Mouse (Mus musculus): ENCODE data around the gene Fbln5. TPM values are rescaled to one million over a fixed set of nuclear protein-coding genes. Genes with fewer than 3 reads are reported as not detected.

Gene Fbln5
- total RNA-seq, 2 experiments from 2014 or later, result 26.2 to 28.3 TPM

DNA sequence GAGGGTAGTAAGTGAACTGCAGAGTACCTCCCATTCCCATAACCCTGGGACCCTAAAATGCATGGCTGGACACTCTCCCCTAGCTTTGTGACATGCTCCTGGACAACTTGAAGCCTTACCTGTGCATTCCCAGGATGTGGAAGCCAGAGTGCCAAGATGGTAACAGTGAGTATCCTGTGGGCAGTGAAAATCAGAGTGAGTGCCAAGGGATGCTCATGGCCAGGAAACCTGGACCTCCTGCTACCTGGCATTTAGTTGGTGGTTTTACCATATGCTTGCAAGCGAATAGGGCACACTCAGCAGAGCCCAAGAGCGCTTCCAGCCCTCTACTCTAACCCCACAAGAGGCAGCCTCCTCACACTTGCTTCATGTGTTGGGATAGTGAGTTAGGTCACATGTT lies 4.4 kb downstream of the Fbln5 start:
- intact Hi-C loops (cut with DNase I), result no loop called here
- DNase-seq (ENCODE audit: low spot score), result no peak

- no peak for DNase-seq (ENCODE audit: low spot score)
- intact Hi-C loops (cut with DNase I), result no loop called here
Measured at GRCm38 (mm10) chr12:101811181-101811580, 7.7 kb downstream of the Fbln5 start.

- no peak for DNase-seq (ENCODE audit: low spot score)
- intact Hi-C loops (cut with DNase I), result no loop called here
Measured at GRCm38 (mm10) chr12:101810515-101810914, 8.3 kb downstream of the Fbln5 start.

DNA sequence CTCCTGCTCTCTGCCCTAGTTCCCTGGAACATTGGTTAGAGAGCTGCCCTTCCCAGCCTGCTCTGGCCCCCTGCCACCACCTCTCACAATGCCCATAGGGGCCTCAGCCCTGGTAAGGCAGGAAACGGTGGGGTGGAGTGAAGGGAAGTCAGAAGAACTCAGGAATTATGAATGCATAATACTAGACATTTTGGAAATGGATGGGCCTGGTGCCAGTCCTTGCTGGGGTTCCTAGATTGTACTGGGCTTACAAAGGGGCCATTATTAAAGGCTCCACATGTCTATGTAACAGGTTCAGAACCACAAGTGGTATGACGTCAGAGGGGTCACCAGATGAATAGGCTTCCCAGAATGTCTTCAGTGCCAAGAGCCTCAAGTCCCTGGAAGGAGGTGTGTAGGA lies 11.5 kb downstream of the Fbln5 start:
- intact Hi-C loops (cut with DNase I), result no loop called here
- peak; percentile 35 for DNase-seq (ENCODE audit: low spot score)

DNA sequence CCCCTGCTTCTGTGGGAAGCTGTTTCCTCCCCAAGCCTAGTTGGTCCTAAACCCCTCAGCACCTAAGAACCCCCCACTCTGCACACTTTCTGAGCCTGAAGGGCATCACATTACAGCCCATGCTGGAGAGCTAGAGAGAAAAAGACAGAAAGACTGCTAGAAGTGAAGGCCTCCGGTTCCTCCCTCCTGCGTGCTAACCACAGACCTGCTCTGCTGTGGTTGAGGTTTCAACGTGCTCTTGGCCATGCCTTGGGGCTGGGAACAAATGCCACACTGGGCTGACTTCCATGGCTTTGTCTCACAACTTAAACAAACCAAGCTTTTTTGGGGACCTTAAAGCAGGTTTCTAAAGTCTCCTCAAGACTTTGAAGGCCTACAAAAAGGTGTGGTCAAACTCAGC lies 16.4 kb downstream of the Fbln5 start:
- DNase-seq (ENCODE audit: low spot score), result no peak
- intact Hi-C loops (cut with DNase I), result no loop called here

GRCm38 (mm10) chr12:101801744-101802143 lies 17.1 kb downstream of the Fbln5 start:
- no peak for DNase-seq (ENCODE audit: low spot score)
- intact Hi-C loops (cut with DNase I), result no loop called here

DNA sequence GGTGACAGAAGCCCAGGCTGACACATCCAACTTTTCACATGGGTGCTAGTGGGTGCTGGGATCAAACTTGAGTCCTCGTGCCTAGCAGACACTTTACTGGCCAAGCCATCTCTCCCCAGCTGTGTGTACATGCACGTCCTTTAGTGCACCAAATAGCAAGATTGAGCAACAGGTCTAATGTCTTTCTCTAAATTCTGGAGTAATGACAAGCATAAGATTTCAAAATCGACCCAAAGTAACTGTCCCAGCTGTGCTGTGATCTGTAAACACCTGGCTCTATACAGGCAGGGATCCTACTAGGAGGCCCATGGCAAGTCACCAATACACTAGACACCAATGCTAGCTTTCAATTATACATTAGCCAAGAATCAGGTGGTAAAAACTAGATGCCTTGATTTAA lies 17.8 kb downstream of the Fbln5 start:
- no peak for DNase-seq (ENCODE audit: low spot score)

GRCm38 (mm10) chr12:101798189-101798922 lies 20.5 kb downstream of the Fbln5 start:
- intact Hi-C loops (cut with DNase I), result no loop called here

More for the DNA sequence above, 17.8 kb downstream of the Fbln5 start:
- intact Hi-C loops (cut with DNase I), result no loop called here

DNA sequence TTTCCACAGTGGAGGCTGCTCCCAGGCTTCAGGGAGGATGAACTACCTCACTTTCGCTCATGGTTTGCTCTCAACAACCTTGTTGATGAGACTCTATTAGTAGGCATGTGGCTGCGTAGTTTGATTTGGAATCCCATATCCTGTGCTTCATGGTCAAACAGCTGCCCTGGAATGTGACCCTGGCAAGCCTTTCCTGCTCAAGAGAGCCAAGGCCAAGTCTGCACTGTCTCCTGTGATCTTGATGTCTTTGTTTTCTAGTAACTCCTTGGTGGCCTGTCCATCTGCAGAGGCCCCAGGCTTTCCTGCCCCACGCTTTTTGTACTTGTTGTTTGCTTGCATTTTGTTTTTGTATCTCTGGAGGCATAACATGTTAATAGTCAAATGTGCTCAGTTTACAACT lies 24.4 kb downstream of the Fbln5 start:
- intact Hi-C loops (cut with DNase I), result no loop called here
- DNase-seq (ENCODE audit: low spot score), result no peak

More at GRCm38 (mm10) chr12:101798189-101798922, 20.5 kb downstream of the Fbln5 start:
- DNase-seq (ENCODE audit: low spot score), result no peak

GRCm38 (mm10) chr12:101793221-101793621 lies 25.6 kb downstream of the Fbln5 start:
- intact Hi-C loops (cut with DNase I), result no loop called here
- no peak for DNase-seq (ENCODE audit: low spot score)

DNA sequence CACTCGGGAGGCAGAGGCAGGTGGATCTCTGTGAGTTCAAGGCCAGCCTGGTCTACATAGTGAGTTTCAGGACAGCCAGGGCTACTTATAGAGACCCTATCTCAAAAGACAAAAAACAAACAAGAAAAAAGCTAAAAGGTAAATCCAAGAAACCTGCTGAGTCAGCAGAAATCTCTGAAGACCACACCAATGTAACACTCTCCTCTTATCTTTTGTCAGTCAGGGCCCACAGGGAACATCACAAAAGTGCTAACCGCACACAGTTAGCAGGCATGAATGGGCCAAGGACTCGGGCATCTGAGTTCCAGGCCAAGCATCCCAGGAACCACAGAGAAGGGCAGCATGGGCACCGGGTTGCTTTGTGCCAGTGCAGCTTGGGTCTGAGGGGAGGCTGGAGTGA lies 26.2 kb downstream of the Fbln5 start:
- no peak for DNase-seq (ENCODE audit: low spot score)
- intact Hi-C loops (cut with DNase I), result no loop called here

GRCm38 (mm10) chr12:101789767-101790166 lies 29.1 kb downstream of the Fbln5 start:
- intact Hi-C loops (cut with DNase I), result no loop called here
- DNase-seq (ENCODE audit: low spot score), result no peak

GRCm38 (mm10) chr12:101789250-101789649 lies 29.6 kb downstream of the Fbln5 start:
- intact Hi-C loops (cut with DNase I), result no loop called here
- DNase-seq (ENCODE audit: low spot score), result no peak

GRCm38 (mm10) chr12:101782787-101783186 lies 36.1 kb downstream of the Fbln5 start:
- intact Hi-C loops (cut with DNase I), result no loop called here

DNA sequence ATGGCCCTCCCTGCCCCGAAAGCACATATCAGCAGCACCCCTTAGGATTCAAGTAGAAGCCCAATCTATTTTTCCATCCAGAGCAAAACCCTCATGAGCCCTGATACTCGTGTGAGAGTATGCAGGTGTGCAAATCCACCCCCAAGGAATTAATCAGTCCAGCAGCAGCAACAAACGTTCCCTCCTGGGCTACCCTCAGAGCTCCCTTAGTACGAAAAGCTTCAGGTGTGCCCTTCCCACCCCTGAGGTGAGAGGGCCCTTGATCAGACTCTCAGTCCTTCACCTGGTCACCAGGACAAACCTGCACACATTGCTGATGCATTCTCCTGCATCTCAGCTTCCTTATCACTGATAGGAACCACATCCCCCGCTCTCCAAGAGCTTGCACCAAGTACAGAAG lies 37.9 kb downstream of the Fbln5 start:
- intact Hi-C loops (cut with DNase I), result no loop called here

More at GRCm38 (mm10) chr12:101782787-101783186, 36.1 kb downstream of the Fbln5 start:
- DNase-seq (ENCODE audit: low spot score), result no peak

GRCm38 (mm10) chr12:101777613-101778325 lies 41.1 kb downstream of the Fbln5 start:
- intact Hi-C loops (cut with DNase I), result no loop called here
- DNase-seq (ENCODE audit: low spot score), result peak; percentile 55

More for the DNA sequence above, 37.9 kb downstream of the Fbln5 start:
- no peak for DNase-seq (ENCODE audit: low spot score)

- DNase-seq (ENCODE audit: low spot score), result no peak
Measured at GRCm38 (mm10) chr12:101776383-101776782, 42.5 kb downstream of the Fbln5 start.

DNA sequence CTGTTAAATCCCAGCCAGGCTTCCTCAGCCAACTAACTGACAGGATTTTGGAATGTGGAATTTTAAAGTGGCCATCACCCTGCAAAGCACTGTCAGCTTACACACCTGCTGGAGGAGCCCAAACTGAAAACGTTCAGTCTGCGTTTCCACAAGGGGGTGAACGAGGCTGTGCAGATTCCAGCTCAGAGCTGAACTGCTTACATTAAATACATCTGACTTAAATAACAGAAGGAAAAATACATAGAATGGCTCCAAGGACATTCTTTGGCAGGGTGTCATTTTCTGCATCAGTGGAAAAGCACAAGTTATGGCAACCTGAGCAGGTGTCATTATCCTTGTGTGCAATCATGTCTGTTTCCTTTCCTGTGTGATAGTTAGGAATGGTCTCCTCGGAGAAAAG lies 44.7 kb downstream of the Fbln5 start:
- no peak for DNase-seq (ENCODE audit: low spot score)
- intact Hi-C loops (cut with DNase I), result no loop called here

More at GRCm38 (mm10) chr12:101776383-101776782, 42.5 kb downstream of the Fbln5 start:
- intact Hi-C loops (cut with DNase I), result no loop called here

- intact Hi-C loops (cut with DNase I), result no loop called here
- no peak for DNase-seq (ENCODE audit: low spot score)
Measured at GRCm38 (mm10) chr12:101772962-101773361, 45.9 kb downstream of the Fbln5 start.

DNA sequence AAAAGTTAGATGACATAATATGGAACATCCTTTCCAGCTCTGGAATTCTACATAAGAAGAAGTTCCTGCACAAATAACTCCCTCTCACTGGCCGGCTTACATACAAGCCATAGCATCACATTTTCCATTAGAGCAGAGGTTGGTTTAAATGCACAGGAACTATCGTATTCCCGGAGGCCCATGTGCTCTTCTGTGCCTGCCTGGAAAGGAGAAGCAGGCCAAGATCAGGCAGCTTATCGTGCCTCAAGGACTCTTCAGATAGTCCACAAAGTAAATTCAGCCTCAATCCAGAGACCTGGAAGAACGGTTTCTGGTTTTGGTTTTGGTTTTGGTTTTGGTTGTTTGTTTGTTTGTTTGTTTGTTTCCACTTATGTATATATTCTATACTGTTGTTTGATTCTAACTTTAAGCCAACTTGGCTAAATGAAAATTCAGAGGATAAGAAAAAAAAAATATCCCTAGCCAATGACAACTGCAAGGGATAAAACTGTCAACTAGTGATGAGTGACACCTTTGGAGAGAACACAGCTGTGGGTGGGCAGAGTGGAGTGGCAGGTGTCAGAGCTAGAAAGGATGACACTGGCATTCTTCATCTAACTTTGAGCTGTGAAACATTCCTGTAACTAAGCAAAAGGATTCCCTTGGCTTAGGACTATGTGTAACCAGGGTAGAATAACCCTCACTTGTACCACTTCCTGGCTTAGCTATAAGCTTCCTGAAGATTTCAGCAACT lies 48.4 kb downstream of the Fbln5 start:
- DNase-seq (ENCODE audit: low spot score), result no peak
- intact Hi-C loops (cut with DNase I), result no loop called here

All from heart, postnatal 25 days (tissue).